Mouse (Mus musculus): ENCODE measurements around the gene Eif3i. TPM values are rescaled to one million over a fixed set of nuclear protein-coding genes. Genes with fewer than 3 reads are reported as not detected.
A peak's percentile ranks its signal among the peaks of the same experiment; 100 is the strongest.
"Not testable (repeated sequence)": the region's sequence is repeated elsewhere in the genome, so short reads cannot be mapped to it uniquely, and the experiment has no call there.

Eif3i gene
- polyA plus RNA-seq, 1 experiment from 2014 or later: 259 TPM

DNA sequence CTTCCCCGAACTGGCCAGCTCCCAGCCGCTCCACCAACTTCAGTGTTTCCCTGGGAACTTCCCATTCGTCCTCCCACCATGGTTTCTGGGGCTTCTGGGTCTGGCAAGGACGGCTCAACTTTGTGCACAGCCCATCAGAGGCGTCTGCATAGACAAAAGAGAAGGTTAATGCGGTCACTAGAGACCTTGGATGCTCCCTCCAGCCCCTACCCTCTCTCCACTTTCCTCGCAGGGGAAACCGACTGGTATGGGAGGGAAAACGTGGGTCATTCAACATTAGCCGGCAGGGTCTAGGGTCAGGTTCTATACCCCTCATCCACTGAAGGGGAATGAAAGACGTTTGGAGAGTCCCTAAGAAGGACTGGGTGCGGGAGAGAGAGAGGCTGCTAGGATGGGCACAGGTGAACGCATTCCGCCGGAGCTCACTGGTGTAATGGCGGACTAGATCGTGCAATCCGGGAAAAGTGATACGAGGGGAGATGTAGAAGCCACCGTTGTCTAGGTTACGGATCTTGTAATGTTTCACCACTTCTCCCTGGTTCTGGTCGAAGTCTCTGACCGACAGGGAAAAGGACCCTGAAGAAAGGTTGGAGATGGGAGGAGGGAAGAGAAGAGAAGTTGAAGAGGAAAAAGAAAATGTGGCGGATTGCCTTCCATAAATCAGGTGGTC lies 44.5 kb downstream of the Eif3i start:
- peak; percentile 71 for ATAC-seq (ENCODE audit: insufficient number of reproducible peaks, insufficient read depth, low FRiP score, low TSS enrichment, low read depth)

GRCm38 (mm10) chr4:129555421-129555861 lies 45.0 kb downstream of the Eif3i start:
- Histone ChIP-seq H3K4me3 (replicated peaks) (peak overlapping the region; percentile 53), H3K36me3 (no peaks in the 10 kb centered on the region), H3K27ac (no peak overlapping the region), H3K4me2 (peak overlapping the region; percentile 92), H3K9me3 (no peaks in the 10 kb centered on the region), H3K27me3 (no peaks in the 10 kb centered on the region), H3K4me1 (replicated peaks) (peaks cover 9% of the 10 kb centered on the region), H3K9ac (replicated peaks) (peak overlapping the region; percentile 64; the same call in 1 of the 2 replicates)
- ATAC-seq (ENCODE audit: insufficient number of reproducible peaks, insufficient read depth, low FRiP score, low TSS enrichment, low read depth): 0 out of 2 replicates have a peak, but pooled peaks have one; percentile 37
- WGBS: 6% methylated on average over 16 of the region's 16 CpGs

More for the DNA sequence above, 44.5 kb downstream of the Eif3i start:
- Histone ChIP-seq H3K9me3 (no peaks in the 10 kb centered on the region), H3K4me3 (replicated peaks) (peak overlapping the region; percentile 53), H3K4me1 (replicated peaks) (peaks cover 9% of the 10 kb centered on the region), H3K36me3 (no peaks in the 10 kb centered on the region), H3K9ac (replicated peaks) (peak overlapping the region; percentile 64), H3K27me3 (no peaks in the 10 kb centered on the region), H3K4me2 (peak overlapping the region; percentile 92), H3K27ac (peak overlapping the region; percentile 78)
- under 1% methylated on average over 24 of the region's 24 CpGs for WGBS

DNA sequence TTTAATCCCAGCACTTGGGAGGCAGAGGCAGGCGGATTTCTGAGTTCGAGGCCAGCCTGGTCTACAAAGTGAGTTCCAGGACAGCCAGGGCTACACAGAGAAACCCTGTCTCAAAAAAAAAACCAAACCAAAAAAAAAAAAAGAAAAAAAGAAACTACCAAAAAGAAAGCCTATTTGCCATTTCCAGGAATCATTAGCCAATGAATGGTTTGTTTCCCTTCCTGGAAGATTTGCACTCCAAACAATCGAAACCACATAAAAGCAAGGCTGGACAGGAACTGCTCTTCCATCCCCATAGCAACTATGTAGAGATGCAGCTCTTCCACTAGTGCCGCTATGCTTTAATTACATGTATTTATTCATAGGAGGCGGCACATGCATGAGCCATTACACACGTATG lies 45.9 kb downstream of the Eif3i start:
- not testable (repeated sequence) for H3K9me3 ChIP-seq; H3K9ac ChIP-seq (replicated peaks); ATAC-seq (ENCODE audit: insufficient number of reproducible peaks, insufficient read depth, low FRiP score, low TSS enrichment, low read depth); H3K36me3 ChIP-seq; H3K4me2 ChIP-seq; H3K27me3 ChIP-seq; H3K4me3 ChIP-seq (replicated peaks); H3K27ac ChIP-seq
- WGBS: 89% methylated on average over 6 of the region's 6 CpGs
- H3K4me1 ChIP-seq (replicated peaks): peaks cover 16% of the 10 kb centered on the region

- Histone ChIP-seq H3K4me3 (replicated peaks) (no peak overlapping the region), H3K4me1 (replicated peaks) (peaks cover 7% of the 10 kb centered on the region), H3K4me2 (no peak overlapping the region), H3K27me3 (no peaks in the 10 kb centered on the region), H3K9me3 (no peaks in the 10 kb centered on the region), H3K27ac (0 out of 2 replicates have a peak overlapping the region, but pooled peaks have one; percentile 50), H3K36me3 (peaks cover 7% of the 10 kb centered on the region; the same call in 1 of the 2 replicates), H3K9ac (replicated peaks) (no peak overlapping the region)
- WGBS: 51% methylated on average over 1 of the region's 1 CpGs
- ATAC-seq (ENCODE audit: insufficient number of reproducible peaks, insufficient read depth, low FRiP score, low TSS enrichment, low read depth): no peak
Measured at GRCm38 (mm10) chr4:129550295-129550694, 50.2 kb downstream of the Eif3i start.

- WGBS: 87% methylated on average over 2 of the region's 2 CpGs
- Histone ChIP-seq H3K4me1 (replicated peaks) (peaks cover 7% of the 10 kb centered on the region), H3K9me3 (no peaks in the 10 kb centered on the region), H3K27me3 (no peaks in the 10 kb centered on the region), H3K27ac (no peak overlapping the region), H3K4me3 (replicated peaks) (no peak overlapping the region), H3K36me3 (peaks cover 7% of the 10 kb centered on the region; the same call in 1 of the 2 replicates), H3K9ac (replicated peaks) (no peak overlapping the region), H3K4me2 (no peak overlapping the region)
- no peak for ATAC-seq (ENCODE audit: insufficient number of reproducible peaks, insufficient read depth, low FRiP score, low TSS enrichment, low read depth)
Measured at GRCm38 (mm10) chr4:129549306-129549705, 51.1 kb downstream of the Eif3i start.

DNA sequence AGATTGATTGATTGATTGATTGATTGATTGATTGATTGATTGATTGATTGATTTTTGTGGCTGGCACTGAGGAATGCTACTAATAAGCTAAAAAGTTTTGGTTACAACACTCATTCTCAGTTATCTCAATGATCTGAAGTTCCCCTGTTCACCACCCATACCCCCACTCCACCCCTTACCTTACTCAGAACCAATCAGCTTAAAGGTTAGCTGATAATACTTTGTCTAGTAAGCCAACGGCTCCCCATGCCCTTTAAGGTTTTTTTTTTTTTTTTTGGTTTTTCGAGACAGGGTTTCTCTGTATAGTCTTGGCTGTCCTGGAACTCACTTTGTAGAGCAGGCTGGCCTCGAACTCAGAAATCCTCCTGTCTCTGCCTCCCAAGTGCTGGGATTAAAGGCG lies 52.8 kb downstream of the Eif3i start:
- not testable (repeated sequence) for ATAC-seq (ENCODE audit: insufficient number of reproducible peaks, insufficient read depth, low FRiP score, low TSS enrichment, low read depth); H3K4me3 ChIP-seq (replicated peaks); H3K4me1 ChIP-seq (replicated peaks); H3K9ac ChIP-seq (replicated peaks); H3K36me3 ChIP-seq; H3K27ac ChIP-seq; H3K9me3 ChIP-seq; H3K27me3 ChIP-seq; H3K4me2 ChIP-seq
- WGBS: 88% methylated on average over 4 of the region's 4 CpGs

- Histone ChIP-seq H3K4me1 (replicated peaks) (peaks cover 17% of the 10 kb centered on the region), H3K9ac (replicated peaks) (no peak overlapping the region), H3K4me3 (replicated peaks) (no peak overlapping the region), H3K27me3 (no peaks in the 10 kb centered on the region), H3K9me3 (no peaks in the 10 kb centered on the region), H3K4me2 (no peak overlapping the region), H3K27ac (no peak overlapping the region), H3K36me3 (peaks cover 19% of the 10 kb centered on the region)
- 86% methylated on average over 4 of the region's 4 CpGs for WGBS
- no peak for ATAC-seq (ENCODE audit: insufficient number of reproducible peaks, insufficient read depth, low FRiP score, low TSS enrichment, low read depth)
Measured at GRCm38 (mm10) chr4:129544106-129544505, 56.3 kb downstream of the Eif3i start.

- Histone ChIP-seq H3K4me1 (replicated peaks) (peaks cover 17% of the 10 kb centered on the region), H3K36me3 (peaks cover 25% of the 10 kb centered on the region), H3K9me3 (no peaks in the 10 kb centered on the region), H3K4me2 (peak within 1 kb of the TSS; percentile 74), H3K27ac (peak within 1 kb of the TSS; percentile 87), H3K4me3 (replicated peaks) (peak within 1 kb of the TSS; percentile 76), H3K27me3 (no peaks in the 10 kb centered on the region), H3K9ac (replicated peaks) (peak within 1 kb of the TSS; percentile 89)
- WGBS: under 1% methylated on average over 46 of the region's 46 CpGs
- peak; percentile 98 for ATAC-seq (ENCODE audit: insufficient number of reproducible peaks, insufficient read depth, low FRiP score, low TSS enrichment, low read depth)
Measured at GRCm38 (mm10) chr4:129542592-129543141, 57.8 kb downstream of the Eif3i start, which contains the start of gene Hdac1. Gene Hdac1 (minus strand): TSS chr4:129542713.

Small RNA genes within 50 kb of the gene (microRNA-seq; reads per million reads assigned to microRNA genes)
- gene Mir8119: not detected

Other genes starting within 250 kb of the Eif3i start
- gene Zbtb8a, start 222.5 kb downstream of the Eif3i start, polyA plus RNA-seq (2016; fragmentation: Nextera tagmentation; extraction: Ambion mirVana): 12.0 and 13.0 TPM in 2 replicates
- gene Zbtb8b, start 159.8 kb downstream of the Eif3i start, polyA plus RNA-seq (2016; fragmentation: Nextera tagmentation; extraction: Ambion mirVana): 1.2 and 1.4 TPM in 2 replicates
- 24.6 and 24.9 TPM in 2 replicates for gene Bsdc1, start 139.1 kb downstream of the Eif3i start, polyA plus RNA-seq (2016; fragmentation: Nextera tagmentation; extraction: Ambion mirVana)
- not detected in 2 replicates for gene Tssk3, start 109.6 kb downstream of the Eif3i start, polyA plus RNA-seq (2016; fragmentation: Nextera tagmentation; extraction: Ambion mirVana)
- gene Fam229a, start 109.5 kb downstream of the Eif3i start, polyA plus RNA-seq (2016; fragmentation: Nextera tagmentation; extraction: Ambion mirVana): not detected in 2 replicates
- 1,451 and 1,538 TPM in 2 replicates for gene Marcksl1, start 87.1 kb downstream of the Eif3i start, polyA plus RNA-seq (2016; fragmentation: Nextera tagmentation; extraction: Ambion mirVana)
- gene Hdac1, start 57.9 kb downstream of the Eif3i start, polyA plus RNA-seq (2016; fragmentation: Nextera tagmentation; extraction: Ambion mirVana): 278 and 292 TPM in 2 replicates
- gene Lck, start 27.0 kb downstream of the Eif3i start, polyA plus RNA-seq (2016; fragmentation: Nextera tagmentation; extraction: Ambion mirVana): 12.4 and 17.0 TPM in 2 replicates
- gene Fam167b, start 22.1 kb downstream of the Eif3i start, polyA plus RNA-seq (2016; fragmentation: Nextera tagmentation; extraction: Ambion mirVana): 3.4 and 4.1 TPM in 2 replicates
- 187 and 190 TPM in 2 replicates for gene Tmem234, start within 50 bp of the Eif3i start, polyA plus RNA-seq (2016; fragmentation: Nextera tagmentation; extraction: Ambion mirVana)
- gene Dcdc2b, start 13.6 kb upstream of the Eif3i start, polyA plus RNA-seq (2016; fragmentation: Nextera tagmentation; extraction: Ambion mirVana): 2.3 and 2.7 TPM in 2 replicates
- 31.8 and 32.5 TPM in 2 replicates for gene Iqcc, start 18.5 kb upstream of the Eif3i start, polyA plus RNA-seq (2016; fragmentation: Nextera tagmentation; extraction: Ambion mirVana)
- gene Ccdc28b, start 23.3 kb upstream of the Eif3i start, polyA plus RNA-seq (2016; fragmentation: Nextera tagmentation; extraction: Ambion mirVana): 52.0 and 53.6 TPM in 2 replicates
- gene Txlna, start 40.4 kb upstream of the Eif3i start, polyA plus RNA-seq (2016; fragmentation: Nextera tagmentation; extraction: Ambion mirVana): 106 and 109 TPM in 2 replicates
- 13.9 and 18.0 TPM in 2 replicates for gene Kpna6, start 72.1 kb upstream of the Eif3i start, polyA plus RNA-seq (2016; fragmentation: Nextera tagmentation; extraction: Ambion mirVana)
- gene Tmem39b, start 96.2 kb upstream of the Eif3i start, polyA plus RNA-seq (2016; fragmentation: Nextera tagmentation; extraction: Ambion mirVana): 15.4 and 16.8 TPM in 2 replicates
- 204 TPM in 2 replicates for gene Khdrbs1, start 141.7 kb upstream of the Eif3i start, polyA plus RNA-seq (2016; fragmentation: Nextera tagmentation; extraction: Ambion mirVana)
- gene Ptp4a2, start 210.6 kb upstream of the Eif3i start, polyA plus RNA-seq (2016; fragmentation: Nextera tagmentation; extraction: Ambion mirVana): 327 and 335 TPM in 2 replicates